Mouse (Mus musculus) left cerebral cortex, adult 6 months (tissue): ENCODE results near the gene Bet1. TPM values are rescaled to one million over a fixed set of nuclear protein-coding genes. Genes with fewer than 3 reads are reported as not detected.

Source experiments
- long read RNA-seq, 2 experiments: library from polyadenylated mRNA; unstranded; transcript quantifications; one replicate each; pipeline ENCODE4 v2.0.0; 2019 to 2020
- polyA plus RNA-seq: library from polyadenylated mRNA; unstranded; fragments of <200 nt; fragmentation: Nextera tagmentation; gene quantifications from 2 replicates; pipeline ENCODE4 v1.2.3, GENCODE M21; 2021

The Bet1 gene
- polyA plus RNA-seq, result 20.8 and 25.6 TPM in 2 replicates
- long read RNA-seq, experiment 1, transcript Bet1-201 (4 exons, 1,516 nt), result major isoform, 102 of 110 reads
- long read RNA-seq, experiment 1, partial matches to known transcripts, result 1 of 110 reads
- long read RNA-seq, experiment 1, other reads (novel, unspliced or antisense), result 6 of 110 reads
- long read RNA-seq, experiment 2, transcript Bet1-201 (4 exons, 1,516 nt), result major isoform, 33 of 36 reads
- long read RNA-seq, experiment 2, partial matches to known transcripts, result 1 of 36 reads
- long read RNA-seq, experiment 2, other reads (novel, unspliced or antisense), result 2 of 36 reads

DNA sequence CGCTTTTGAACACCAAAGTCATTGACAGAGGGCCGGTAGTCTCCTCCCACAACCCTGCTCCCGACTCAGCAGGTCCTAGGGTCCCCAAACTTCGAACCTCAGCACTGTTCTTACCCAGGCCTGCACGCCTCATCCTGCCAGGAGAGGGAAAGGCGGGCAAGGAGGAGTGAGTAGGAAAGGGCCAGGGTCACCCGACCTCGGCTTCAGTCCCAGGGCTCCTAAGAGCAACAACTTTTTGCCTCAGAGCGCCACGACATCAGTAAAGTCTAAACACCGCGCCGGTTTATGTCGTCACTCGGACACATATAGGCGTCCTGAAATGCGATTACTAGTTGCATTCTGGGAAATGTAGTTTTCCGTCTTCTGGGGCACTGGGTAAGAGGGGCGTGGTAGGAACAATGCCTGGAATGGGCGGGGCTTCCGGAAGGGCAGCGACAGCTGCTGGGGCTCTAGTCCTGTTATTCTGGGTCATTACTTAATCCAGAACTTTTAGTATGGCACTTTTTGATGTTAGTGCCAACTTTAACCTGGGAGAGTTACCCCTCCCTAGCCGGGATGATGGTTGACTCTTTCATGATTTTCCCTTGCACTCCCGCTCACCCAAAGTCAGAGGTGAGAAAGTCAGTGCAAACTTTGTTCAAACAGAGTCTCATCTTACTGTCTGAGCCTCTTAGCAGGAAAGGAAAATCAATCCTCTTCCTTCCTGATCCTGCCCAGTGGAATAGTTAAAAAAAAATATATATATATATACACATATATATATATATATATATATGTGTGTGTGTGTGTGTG lies at the start of gene Bet1:
Gene Bet1 (minus strand): TSS at position 310 of the 792 bp plus-strand sequence.

Other genes starting within 250 kb of the Bet1 start
- gene Tfpi2, start 98.1 kb downstream of the Bet1 start, polyA plus RNA-seq, result not detected in 2 replicates
- not detected in 2 replicates for gene Gngt1, start 93.2 kb downstream of the Bet1 start, polyA plus RNA-seq
- gene Gng11, start 83.1 kb downstream of the Bet1 start, polyA plus RNA-seq, result 48.9 and 51.4 TPM in 2 replicates